Mouse (Mus musculus) CD4-positive naive resting alpha-beta T cell, adult 76 days (primary cell): ENCODE measurements around the gene Abcg2. TPM values are rescaled to one million over a fixed set of nuclear protein-coding genes. Genes with fewer than 3 reads are reported as not detected.

Experiments
- total RNA-seq: library from RNA; stranded (reverse); gene quantifications from one replicate; pipeline ENCODE4 v1.2.4, GENCODE M21; 2023

The Abcg2 gene
- total RNA-seq = 12.2 TPM

DNA sequence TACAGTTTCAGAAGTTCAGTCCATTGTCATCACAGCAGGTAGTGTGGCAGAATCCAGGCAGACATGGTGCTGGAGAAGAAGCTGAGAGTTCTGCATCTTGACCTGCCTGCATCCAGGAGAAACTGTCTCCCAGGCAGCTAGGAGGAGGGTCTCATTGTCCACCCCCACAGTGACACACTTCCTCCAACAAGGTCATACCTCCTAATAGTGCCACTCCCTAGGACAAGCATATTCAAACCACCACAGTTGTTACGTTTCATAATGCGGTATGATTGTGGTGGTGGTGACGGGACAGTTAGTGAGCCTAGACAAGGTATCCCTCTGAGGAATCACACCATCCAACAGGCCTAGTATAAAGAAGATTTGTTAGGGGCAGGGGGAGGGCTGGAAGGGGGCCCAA, at the start of gene Abcg2:
Abcg2 (plus strand) TSS at position 301 of the 400 bp plus-strand sequence.

Other genes with a start within 250 kb of the Abcg2 start
- not detected for gene Vmn1r30, start 141.1 kb upstream of the Abcg2 start, total RNA-seq
- not detected for gene Vmn1r31, start 109.2 kb upstream of the Abcg2 start, total RNA-seq
- gene Herc3, start 246.9 kb downstream of the Abcg2 start, total RNA-seq = 188 TPM